Mouse (Mus musculus): Measurements from ENCODE around the gene Olfr789.

Olfr789 gene

DNA sequence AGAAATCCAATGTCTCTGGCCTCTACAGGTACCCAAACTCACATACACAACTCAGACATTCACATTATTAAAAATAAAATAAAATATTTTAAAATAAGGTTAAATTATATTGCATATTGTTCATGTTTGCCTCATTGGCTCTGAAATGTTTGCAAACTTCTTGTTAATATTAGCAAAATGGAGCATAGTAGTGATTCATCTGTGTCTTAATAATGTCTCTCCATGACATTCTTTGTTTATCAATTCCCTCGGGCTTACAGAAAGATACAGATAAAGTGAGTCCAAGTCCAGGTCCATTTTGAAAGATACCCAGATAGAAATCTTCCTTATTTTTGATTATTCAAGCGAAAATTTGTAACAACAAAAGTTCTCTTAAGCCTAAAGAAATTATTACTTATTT is at the start of gene Olfr789:
Olfr789 (plus strand) TSS at position 301 of the 400 bp plus-strand sequence.
- in situ Hi-C loops (cut with MboI, MseI): no loop called here

DNA sequence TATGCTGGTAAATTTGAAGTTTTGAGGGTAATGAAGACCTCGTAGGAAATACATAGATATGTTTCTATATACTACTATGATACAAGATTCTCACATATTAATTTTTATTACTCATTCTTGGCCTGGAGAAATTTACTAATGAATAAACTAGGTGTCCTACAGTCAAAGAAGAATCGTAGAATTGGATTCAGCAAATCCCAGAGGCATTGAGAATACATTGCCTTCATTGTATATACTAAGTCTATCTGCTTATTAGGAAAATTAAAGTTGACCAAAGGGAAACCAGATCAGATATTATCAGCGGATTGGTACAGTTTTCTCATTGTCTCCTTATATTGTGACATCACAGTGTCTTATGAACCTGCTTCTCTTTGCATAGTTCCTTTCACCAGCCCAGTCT is 23.0 kb upstream of the Olfr789 start, which contains the start of gene Olfr787:
Olfr787 (plus strand) TSS at position 301 of the 400 bp plus-strand sequence.
- in situ Hi-C loops (cut with MboI, MseI): no loop called here

GRCm38 (mm10) chr10:129470698-129471097 is 13.9 kb upstream of the Olfr789 start, which contains the start of gene Olfr788:
Olfr788 (plus strand) TSS chr10:129470998.
- in situ Hi-C loops (cut with MboI, MseI): no loop called here

- in situ Hi-C loops (cut with MboI, MseI): no loop called here
Observed at GRCm38 (mm10) chr10:129473256-129473655, 11.3 kb upstream of the Olfr789 start.

DNA sequence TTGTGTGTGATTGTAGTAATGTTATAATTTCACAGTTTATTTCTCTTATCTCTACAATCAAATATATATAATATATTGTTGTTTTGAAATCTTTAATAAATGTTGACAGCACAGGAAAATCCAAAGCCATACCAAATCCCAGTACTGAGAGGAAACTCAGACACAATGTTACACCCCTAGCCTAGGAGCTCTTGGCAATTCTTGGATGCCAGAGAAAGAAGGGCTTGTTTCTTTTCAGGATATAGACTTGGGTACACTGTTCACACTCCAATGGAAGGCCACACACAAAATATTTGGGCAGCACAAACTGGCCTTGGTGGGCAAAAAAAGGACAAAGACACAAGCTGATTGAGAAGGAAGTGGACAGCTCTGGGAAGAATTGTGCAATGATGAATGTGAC is 10.8 kb upstream of the Olfr789 start:
- in situ Hi-C loops (cut with MboI, MseI): no loop called here

DNA sequence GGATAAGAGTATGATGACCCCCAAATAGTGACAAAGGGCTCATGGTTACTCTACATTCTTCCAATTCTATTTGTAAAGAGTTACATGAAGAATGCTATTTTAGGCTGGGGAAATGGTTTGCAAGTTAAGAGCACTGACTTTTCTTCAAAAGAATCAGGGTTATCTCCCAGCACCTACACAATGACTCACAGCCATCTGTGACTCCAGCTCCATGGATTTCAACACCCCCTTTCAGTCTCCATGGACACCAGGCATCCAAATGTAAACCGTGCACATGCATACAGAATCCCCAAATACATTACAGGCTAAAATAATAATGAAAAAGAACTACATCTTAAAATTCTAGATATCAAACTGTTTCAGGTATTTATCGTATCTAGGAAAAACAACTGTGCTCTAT is 5.5 kb downstream of the Olfr789 start:
- in situ Hi-C loops (cut with MboI, MseI): no loop called here

DNA sequence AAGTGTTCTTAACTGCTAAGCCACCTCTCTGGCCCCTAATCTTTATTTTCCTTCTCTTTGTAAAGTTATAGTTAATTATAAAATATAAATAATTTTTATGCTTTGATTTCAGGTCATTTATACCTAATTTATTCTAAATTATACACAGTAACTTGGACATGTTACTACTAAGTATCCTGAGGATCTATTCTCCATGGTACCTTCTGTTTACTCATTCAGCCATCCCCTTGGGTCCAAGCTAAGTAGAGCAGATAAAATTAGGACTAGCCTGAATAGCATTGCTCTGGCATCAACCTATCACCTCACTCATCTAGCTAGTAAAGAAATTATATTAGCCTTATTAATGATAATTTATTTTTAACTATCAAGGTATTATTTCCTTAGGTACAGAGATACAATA is 13.6 kb downstream of the Olfr789 start, which contains the start of gene Olfr790:
Olfr790 (plus strand) TSS at position 301 of the 400 bp plus-strand sequence.
- in situ Hi-C loops (cut with MboI, MseI): no loop called here

DNA sequence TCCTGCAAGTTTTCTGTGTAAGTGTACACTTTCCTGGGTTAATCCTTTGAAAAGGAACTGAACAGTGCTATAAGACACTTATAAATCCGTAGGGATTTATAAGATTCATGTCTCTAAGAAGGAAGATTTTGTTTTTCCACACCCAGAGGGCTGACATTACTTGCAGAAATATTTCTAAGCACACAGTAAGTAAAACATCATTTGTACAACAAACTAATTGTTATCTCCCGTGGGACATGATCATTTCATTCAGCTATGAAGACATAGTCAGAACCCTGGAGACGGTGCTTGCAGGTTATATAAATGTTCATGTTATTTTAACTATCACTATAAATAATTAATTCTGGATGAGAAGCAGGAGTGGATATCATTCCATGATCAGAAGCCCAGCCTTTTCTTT is 36.9 kb downstream of the Olfr789 start, which contains the start of gene Olfr791:
Olfr791 (plus strand) TSS at position 301 of the 400 bp plus-strand sequence.
- in situ Hi-C loops (cut with MboI, MseI): no loop called here

DNA sequence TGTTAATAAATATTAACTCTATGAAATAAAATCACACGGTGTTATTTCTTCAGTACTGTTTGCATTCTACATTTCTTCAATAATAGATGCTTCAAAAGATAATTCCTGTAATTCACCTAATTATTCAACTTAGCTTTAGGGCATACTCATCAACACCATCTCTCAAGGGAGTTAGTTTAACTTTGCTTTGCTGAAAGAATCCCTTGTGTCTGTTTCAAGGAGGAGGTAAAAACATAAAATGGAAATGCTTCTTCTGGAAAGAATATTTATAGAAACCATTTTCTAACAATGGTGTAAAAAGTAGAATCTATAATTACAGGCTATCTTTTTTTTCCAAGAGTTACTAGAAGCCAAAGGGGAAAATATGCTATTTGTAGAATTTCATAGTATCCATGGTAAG is 54.3 kb downstream of the Olfr789 start, which contains the start of gene Olfr792:
Olfr792 (plus strand) TSS at position 301 of the 400 bp plus-strand sequence.
- in situ Hi-C loops (cut with MboI, MseI): no loop called here

All from T-helper 17 cell (primary cell).